Mouse (Mus musculus) c-Kit-positive CD71-negative TER-119-negative erythroid progenitor cells, embryonic 14.5 days (primary cell): Measurements from ENCODE around the gene Trappc6a.

Experiments
- DNase-seq: peaks from one replicate; pipeline ENCODE4 v3.0.0-alpha.2; 2013; ENCODE audit warnings: low read depth

Gene Trappc6a

GRCm38 (mm10) chr7:19508150-19508923, at the start of gene Trappc6a, which contains the start of gene Bloc1s3:
Trappc6a (plus strand) TSS chr7:19508395.
Bloc1s3 (minus strand) TSS chr7:19508367.
- peak; percentile 88 for DNase-seq

GRCm38 (mm10) chr7:19458591-19459111, 49.5 kb upstream of the Trappc6a start, which contains the start of gene Mark4:
Mark4 (minus strand) TSS chr7:19458821.
- peak; percentile 60 for DNase-seq

- no peak for DNase-seq
These were observed 48.9 kb upstream of the Trappc6a start for GRCm38 (mm10) chr7:19459144-19459870.

GRCm38 (mm10) chr7:19460500-19460899, 47.7 kb upstream of the Trappc6a start:
- DNase-seq, result no peak

- DNase-seq, result peak; percentile 80
These were observed 46.7 kb upstream of the Trappc6a start for GRCm38 (mm10) chr7:19461488-19461887.

- no peak for DNase-seq
These were observed 45.8 kb upstream of the Trappc6a start for GRCm38 (mm10) chr7:19462443-19462842.

- DNase-seq, result no peak
These were observed 45.3 kb upstream of the Trappc6a start, which contains the start of gene Exoc3l2 for GRCm38 (mm10) chr7:19462884-19463381. Exoc3l2 (plus strand) TSS chr7:19463331.

GRCm38 (mm10) chr7:19464367-19465307, 43.6 kb upstream of the Trappc6a start:
- no peak for DNase-seq

- DNase-seq, result no peak
These were observed 41.5 kb upstream of the Trappc6a start for GRCm38 (mm10) chr7:19466602-19467145.

GRCm38 (mm10) chr7:19467638-19468037, 40.6 kb upstream of the Trappc6a start:
- DNase-seq, result no peak

GRCm38 (mm10) chr7:19468279-19468678, 39.9 kb upstream of the Trappc6a start:
- DNase-seq, result no peak

GRCm38 (mm10) chr7:19469404-19469803, 38.8 kb upstream of the Trappc6a start:
- no peak for DNase-seq

- no peak for DNase-seq
These were observed 37.9 kb upstream of the Trappc6a start for GRCm38 (mm10) chr7:19470308-19470707.

- no peak for DNase-seq
These were observed 35.8 kb upstream of the Trappc6a start for GRCm38 (mm10) chr7:19472403-19472802.

- DNase-seq, result no peak
These were observed 34.2 kb upstream of the Trappc6a start for GRCm38 (mm10) chr7:19473875-19474443.

- DNase-seq, result no peak
These were observed 31.1 kb upstream of the Trappc6a start for GRCm38 (mm10) chr7:19477084-19477483.

- DNase-seq, result no peak
These were observed 30.4 kb upstream of the Trappc6a start for GRCm38 (mm10) chr7:19477624-19478384.

GRCm38 (mm10) chr7:19483281-19483680, 24.9 kb upstream of the Trappc6a start:
- DNase-seq, result no peak

GRCm38 (mm10) chr7:19485488-19485887, 22.7 kb upstream of the Trappc6a start:
- no peak for DNase-seq

GRCm38 (mm10) chr7:19486549-19486948, 21.6 kb upstream of the Trappc6a start:
- no peak for DNase-seq
